Mouse (Mus musculus) embryo, embryonic 11.5 days (tissue): ENCODE measurements around the gene Preb.
A peak's percentile ranks its signal among the peaks of the same experiment; 100 is the strongest.

Experiments used
- DNase-seq: peaks from one replicate; pipeline ENCODE4 v3.0.0-alpha.2; 2012; ENCODE audit warnings: low read depth, low spot score

Gene Preb

GRCm38 (mm10) chr5:30954556-30954955 lies 5.6 kb downstream of the Preb start:
- no peak for DNase-seq

GRCm38 (mm10) chr5:30954065-30954464 lies 6.1 kb downstream of the Preb start:
- no peak for DNase-seq

- DNase-seq = no peak
Observed at GRCm38 (mm10) chr5:30952551-30952950, 7.6 kb downstream of the Preb start.

- no peak for DNase-seq
Observed at GRCm38 (mm10) chr5:30951706-30952105, 8.5 kb downstream of the Preb start.

- no peak for DNase-seq
Observed at GRCm38 (mm10) chr5:30950922-30951321, 9.2 kb downstream of the Preb start.

GRCm38 (mm10) chr5:30950451-30950850 lies 9.7 kb downstream of the Preb start:
- DNase-seq = no peak

- DNase-seq = peak; percentile 82
Observed at GRCm38 (mm10) chr5:30949654-30950326, 10.4 kb downstream of the Preb start.

- DNase-seq = no peak
Observed at GRCm38 (mm10) chr5:30948620-30949019, 11.5 kb downstream of the Preb start.

GRCm38 (mm10) chr5:30944956-30945781 lies 15.0 kb downstream of the Preb start, which contains the start of gene Cgref1:
Gene Cgref1, minus strand, starts transcription at chr5:30945591.
- no peak for DNase-seq

- no peak for DNase-seq
Observed at GRCm38 (mm10) chr5:30944344-30944743, 15.8 kb downstream of the Preb start.

GRCm38 (mm10) chr5:30943004-30943403 lies 17.2 kb downstream of the Preb start:
- no peak for DNase-seq

- no peak for DNase-seq
Observed at GRCm38 (mm10) chr5:30934725-30935461, 25.3 kb downstream of the Preb start.

- no peak for DNase-seq
Observed at GRCm38 (mm10) chr5:30933705-30934104, 26.5 kb downstream of the Preb start.

GRCm38 (mm10) chr5:30931378-30931777 lies 28.8 kb downstream of the Preb start:
- DNase-seq = no peak

- DNase-seq = no peak
Observed at GRCm38 (mm10) chr5:30930846-30931245, 29.3 kb downstream of the Preb start.

GRCm38 (mm10) chr5:30930121-30930520 lies 30.0 kb downstream of the Preb start:
- DNase-seq = no peak

GRCm38 (mm10) chr5:30927945-30928529 lies 32.1 kb downstream of the Preb start:
- DNase-seq = no peak

GRCm38 (mm10) chr5:30926073-30926472 lies 34.1 kb downstream of the Preb start:
- DNase-seq = no peak

GRCm38 (mm10) chr5:30925217-30925616 lies 34.9 kb downstream of the Preb start:
- DNase-seq = no peak

GRCm38 (mm10) chr5:30924614-30925013 lies 35.5 kb downstream of the Preb start:
- no peak for DNase-seq

GRCm38 (mm10) chr5:30923119-30923518 lies 37.0 kb downstream of the Preb start:
- DNase-seq = no peak

- DNase-seq = no peak
Observed at GRCm38 (mm10) chr5:30922581-30923041, 37.5 kb downstream of the Preb start.
